Mouse (Mus musculus) cerebellum, adult 8-10 months (tissue): ENCODE measurements at regions not wholly inside any gene's neighbourhood (a gene's known extent, or its start where the extent isn't known, plus 50 kb on each side); places are given as distances from the start of the nearest gene placed in this dataset.
"Not testable (repeated sequence)": the region's sequence is repeated elsewhere in the genome, so short reads cannot be mapped to it uniquely, and the experiment has no call there.

ENCODE experiments used
- DNase-seq: peaks from one replicate; pipeline ENCODE4 v3.0.0; 2022

- DNase-seq: peak; percentile 3
Measured at GRCm38 (mm10) chr10:25681243-25681642, 145.2 kb upstream of the Smlr1 start.

DNA sequence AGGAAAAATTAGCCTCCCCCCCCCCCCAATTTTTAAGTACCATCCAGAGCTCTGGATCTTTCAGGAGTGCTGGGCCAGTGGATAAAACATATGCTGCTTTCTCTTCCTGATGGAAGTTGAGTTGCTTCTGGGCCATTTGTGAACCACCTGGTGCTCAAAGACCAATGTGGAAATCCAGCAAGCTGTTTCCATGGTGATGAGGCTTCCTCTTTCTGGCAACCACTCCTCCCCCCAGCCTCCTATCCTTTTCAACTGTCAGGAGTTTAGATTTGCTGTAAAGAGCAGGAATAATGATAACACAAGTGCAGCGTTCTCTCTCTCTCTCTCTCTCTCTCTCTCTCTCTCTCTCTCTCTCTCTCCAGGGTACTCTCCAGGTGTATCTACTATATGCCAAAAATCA is 141.8 kb upstream of the Smlr1 start:
- DNase-seq: no peak

DNA sequence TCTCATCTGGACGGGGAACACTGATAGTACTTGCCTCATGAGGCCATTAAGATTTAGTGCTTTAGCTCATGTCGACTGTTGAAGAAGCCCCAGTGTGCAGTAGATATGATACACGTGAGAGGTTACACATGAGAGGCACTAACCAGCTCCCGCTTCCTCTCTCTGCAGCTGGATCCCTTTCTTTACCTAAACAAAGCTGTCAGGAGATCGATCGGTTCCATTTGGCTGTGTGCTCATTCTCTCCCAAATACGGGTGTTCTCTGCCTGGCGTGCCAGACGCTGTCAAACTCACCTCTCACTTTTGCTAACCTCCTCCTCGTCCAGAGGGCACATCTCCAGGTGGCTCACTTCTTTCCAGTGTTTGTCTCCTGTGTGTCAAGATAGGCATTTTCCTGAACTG is 139.3 kb upstream of the Smlr1 start:
- no peak for DNase-seq

GRCm38 (mm10) chr10:25670061-25670460 is 134.0 kb upstream of the Smlr1 start:
- no peak for DNase-seq

DNA sequence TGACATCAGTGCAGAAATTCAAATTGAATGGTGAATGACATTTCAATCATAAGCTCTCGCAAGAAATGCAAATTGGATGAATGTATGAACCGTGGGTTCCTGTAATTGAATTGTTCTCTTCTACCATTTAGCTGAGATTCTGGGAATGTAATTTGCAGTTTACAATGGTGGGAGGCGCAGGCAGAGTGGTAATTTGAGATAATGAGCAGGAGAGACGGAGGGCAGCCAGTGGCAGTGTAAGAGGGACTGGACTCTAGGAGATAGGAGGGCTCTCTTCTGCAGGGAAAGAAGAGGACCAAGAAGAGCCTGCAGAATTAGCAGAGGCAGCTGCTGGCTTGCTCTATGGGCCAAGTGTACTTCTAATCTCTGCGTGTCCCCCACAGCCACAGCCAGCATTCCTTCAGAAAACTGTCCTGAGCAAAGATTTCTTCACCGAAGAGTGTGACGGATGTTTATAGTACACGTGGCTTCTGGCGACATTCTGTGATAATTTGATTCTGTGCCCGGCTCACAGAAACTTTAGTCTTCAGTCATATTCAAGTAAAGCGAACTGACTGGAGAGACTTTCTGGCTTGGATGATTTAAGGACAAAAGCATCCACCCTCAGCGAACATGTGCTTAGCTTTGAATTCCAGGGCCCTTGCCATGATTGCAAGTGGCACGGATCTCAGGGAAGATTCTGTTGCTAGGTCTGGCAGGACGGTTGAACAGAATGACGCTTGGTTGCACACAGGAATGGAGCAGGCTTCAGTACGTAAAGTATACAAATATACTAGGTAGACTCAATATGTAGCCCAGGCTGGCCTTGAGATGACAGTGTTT is 116.9 kb upstream of the Smlr1 start:
- no peak for DNase-seq

DNA sequence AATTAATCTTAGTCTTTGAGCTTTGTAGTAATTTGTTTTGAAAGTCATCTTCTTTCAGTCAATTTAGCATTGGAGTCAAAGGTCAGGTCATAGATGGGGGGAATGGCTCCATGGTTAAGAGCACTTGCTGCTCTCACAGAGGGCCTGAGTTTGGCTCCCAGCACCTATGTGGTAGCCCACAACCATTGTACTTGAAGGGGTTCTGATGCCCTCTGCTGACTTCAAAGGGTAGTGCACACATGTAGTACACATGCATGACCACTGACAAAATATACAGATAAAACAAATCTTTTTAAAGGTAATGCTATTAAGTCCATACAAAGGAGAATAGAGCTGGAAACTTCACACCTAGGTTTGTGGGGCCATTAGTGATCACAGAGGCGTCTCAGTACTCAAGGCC is 111.7 kb upstream of the Smlr1 start:
- DNase-seq: no peak

DNA sequence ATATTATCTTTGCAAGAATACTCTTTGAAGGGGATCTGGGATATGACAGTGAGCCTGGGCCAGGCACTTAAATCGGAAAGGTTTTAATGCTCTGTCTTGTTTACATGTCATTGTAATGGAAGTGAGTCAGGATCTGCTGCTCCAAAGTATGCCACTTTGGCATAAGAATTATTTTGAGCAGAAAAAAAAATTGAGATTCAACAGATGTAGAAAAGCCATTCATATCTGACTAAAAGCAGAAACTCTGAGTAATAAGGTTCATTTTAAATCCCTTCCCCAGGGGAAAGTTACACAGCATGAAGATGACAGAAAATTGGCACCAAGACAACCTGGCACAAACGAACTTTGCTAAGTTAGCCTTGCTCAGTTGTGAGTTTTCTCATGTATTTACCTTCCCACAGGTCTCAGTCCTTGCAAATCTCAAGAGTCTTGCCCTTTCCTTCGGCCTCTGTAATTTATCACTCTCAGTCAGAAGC is 107.5 kb upstream of the Smlr1 start:
- no peak for DNase-seq

DNA sequence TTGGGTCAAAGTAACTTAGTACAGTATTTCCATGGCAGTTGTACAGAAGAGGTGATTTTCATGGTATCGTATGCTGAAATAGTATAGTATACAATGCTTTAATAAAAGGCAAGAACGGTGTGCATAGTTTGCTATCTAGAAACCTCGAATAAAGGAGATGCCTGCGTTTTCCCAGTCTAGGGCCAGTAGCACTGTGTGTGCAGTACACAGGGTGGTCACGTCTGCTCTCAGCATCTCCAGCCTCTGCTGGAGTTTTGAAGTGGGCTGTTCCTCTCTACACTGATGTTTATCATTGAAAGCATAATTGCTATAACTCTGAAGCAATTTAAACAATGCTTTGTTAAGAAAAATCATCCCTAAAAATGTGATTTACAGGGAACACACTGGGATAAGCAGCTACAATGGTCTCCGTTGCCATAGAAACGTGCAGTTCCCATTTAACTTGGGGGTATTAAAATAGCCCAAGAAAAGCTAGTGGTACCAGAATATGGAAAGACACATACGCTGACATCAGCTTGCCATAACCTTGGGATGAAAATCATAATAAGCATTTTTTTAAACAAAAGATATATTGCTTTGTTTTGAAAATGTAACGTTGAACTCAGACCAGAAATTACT is 106.1 kb upstream of the Smlr1 start:
- DNase-seq: no peak

- no peak for DNase-seq
Measured at GRCm38 (mm10) chr10:25633058-25633614, 97.1 kb upstream of the Smlr1 start.

GRCm38 (mm10) chr10:25632306-25632705 is 96.2 kb upstream of the Smlr1 start:
- DNase-seq: no peak

DNA sequence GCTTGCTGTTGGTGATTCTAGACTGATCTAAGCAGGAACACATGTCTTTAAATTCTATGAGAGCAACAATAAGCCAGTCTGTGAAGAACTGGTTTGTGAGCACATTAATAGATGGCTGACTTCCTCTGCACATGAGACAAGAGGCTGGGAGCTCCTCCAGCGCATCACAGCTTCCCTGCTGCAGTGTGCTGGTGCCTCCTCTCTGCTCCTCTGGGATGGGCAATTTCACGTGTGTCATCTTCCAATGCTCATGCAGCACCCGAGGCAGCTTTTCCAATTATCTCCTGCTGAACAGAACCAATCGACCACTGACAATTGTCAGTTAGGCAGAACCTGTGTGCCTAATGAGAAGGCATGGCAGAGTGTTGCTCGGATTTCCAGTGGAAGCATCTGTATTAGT is 86.5 kb upstream of the Smlr1 start:
- no peak for DNase-seq

DNA sequence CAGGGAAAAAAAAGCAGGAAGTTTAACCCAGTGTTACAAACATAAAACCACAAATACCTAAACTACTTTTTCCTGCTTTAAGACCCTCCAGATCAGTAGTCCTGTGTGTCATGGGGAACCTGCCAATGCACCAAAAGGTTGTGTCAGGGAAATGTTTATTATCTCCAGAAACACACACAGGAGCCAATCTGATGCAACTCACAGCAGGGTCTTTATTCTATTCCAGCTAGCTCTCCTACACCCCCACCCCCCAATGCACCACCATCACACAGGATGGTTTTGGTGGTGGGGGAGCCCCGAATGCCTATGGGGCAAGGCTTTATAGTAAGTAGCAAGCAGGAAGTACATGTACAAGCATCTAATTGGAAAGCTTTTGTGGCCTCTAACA is 85.7 kb upstream of the Smlr1 start:
- DNase-seq: not testable (repeated sequence)

- DNase-seq: no peak
Measured at GRCm38 (mm10) chr10:25620939-25621746, 85.1 kb upstream of the Smlr1 start.

DNA sequence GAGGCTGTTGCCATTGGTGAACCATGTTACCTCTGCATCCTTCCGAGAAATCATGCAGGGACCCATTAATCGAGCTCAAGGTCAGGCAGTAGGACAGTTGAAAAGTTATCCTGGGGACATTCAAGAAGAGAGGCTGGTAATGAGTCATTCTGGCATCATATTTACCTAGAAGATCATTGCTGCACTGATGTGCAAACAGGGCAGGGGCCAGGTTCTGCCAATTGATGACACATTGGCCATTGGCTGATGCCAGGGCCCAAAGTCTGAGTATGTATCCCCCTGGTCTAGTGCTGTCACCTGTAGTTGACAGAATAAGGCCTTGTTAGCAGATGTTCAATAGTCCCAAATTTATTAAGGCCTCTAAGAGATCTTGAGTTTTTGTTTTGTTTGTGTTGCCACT is 83.6 kb upstream of the Smlr1 start:
- DNase-seq: no peak

DNA sequence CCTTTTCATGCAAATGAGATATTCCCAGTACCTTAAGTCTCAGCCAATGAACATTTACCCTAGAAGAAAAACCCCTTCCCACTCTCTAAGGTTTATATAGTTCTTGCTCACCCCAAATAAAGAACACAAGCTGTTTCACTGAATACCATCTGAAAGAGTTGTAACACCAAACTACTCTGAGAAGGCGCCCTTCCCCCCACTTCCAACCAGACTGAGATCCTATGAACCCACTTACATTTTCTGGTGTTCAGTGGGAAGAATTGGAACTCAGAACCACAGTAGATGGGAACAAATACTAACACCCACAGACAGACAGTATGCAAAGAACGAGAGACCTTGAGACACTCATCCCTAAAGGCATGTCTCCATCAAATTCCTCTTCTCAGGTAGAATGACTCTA is 65.4 kb upstream of the Smlr1 start:
- no peak for DNase-seq

DNA sequence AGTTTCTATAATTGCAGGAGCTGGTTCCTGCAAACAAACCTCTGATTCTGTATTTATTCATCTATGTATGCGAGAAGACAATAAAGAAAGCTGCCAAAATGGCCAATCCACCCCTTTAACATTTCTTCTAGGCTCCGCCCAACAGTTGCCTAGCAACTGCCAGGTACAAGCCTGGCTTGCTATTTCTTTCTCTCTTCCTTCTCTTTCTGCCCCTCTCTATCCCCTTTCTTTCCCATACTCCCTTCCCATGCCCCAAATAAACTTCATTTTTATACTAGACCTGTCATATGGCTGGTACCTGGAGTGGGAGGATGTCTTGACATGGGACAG is 53.2 kb upstream of the Smlr1 start:
- no peak for DNase-seq

GRCm38 (mm10) chr10:25588611-25589315 is 52.7 kb upstream of the Smlr1 start:
- no peak for DNase-seq
